Mouse (Mus musculus) layer of hippocampus, adult 9-11 months (tissue): ENCODE measurements at regions not wholly inside any gene's neighbourhood (a gene's known extent, or its start where the extent isn't known, plus 50 kb on each side); places are given as distances from the start of the nearest gene placed in this dataset.

Experiments
- DNase-seq: peaks from one replicate; pipeline ENCODE4 v3.0.0; 2022

DNA sequence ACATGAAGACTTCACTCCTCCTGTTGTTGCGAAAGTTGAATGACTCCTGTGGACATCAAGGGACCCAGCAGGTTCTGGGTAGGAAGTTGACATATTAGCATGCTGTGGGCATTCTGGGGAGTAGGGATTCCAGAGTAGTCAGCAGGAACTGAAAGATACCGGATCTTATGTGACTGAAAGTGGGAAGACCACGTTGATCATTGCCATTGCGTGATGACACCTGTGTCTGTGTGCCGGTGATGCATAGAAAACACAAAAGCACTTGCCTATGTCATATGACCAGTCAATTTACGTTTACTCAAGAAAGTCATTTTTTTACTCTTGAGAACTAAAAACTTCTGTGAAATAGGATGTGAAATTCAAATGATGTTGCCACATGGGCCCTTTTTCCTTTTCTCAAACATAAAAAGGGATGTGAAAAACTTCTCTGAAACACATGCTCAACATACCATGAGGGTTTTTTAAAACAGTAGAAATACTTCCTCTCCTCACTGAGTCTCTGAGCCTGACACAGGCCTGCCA lies 176.8 kb upstream of the Ahr start:
- DNase-seq = no peak

- DNase-seq = no peak
These were observed 175.5 kb upstream of the Ahr start for GRCm38 (mm10) chr12:35710323-35710722.

DNA sequence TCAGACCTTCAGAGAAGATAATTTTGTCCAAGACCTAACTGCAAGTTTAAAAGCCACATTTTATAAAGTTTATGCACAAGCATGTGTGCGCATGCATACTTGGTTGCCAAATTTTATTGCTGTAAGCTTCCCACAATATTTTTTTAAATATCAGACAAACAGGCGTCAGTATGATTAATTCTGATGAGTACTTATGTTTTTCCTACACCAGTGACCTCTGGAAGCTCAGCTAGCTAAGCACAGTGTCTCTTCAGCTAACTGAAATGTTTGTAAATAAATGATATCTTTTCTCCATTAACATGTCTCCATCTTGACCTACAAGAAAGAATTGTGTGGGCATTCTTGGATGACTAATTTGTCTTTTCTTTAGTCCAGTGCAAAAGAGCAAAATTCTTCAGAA lies 168.6 kb upstream of the Ahr start:
- DNase-seq = no peak

GRCm38 (mm10) chr12:35702674-35703073 lies 167.8 kb upstream of the Ahr start:
- no peak for DNase-seq

DNA sequence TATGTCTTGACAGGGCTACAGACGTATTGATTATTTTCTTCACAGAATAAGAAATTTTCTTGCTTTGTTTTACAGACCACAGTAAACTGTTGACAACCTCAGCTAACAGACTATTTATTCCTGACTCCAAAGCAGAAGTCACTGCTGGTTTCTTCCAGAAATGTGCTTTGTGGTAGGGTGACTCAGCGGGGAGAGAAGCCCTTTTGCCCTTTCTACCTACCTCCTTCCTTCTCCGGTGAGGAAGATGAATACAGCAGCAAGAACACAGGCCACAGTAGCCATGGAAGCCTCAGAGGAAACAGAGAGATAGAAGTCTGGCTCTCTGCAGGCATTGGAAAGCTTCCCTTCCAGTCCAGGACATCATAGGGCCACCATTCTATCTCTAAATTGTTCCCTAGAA lies 159.4 kb upstream of the Ahr start:
- DNase-seq = no peak

DNA sequence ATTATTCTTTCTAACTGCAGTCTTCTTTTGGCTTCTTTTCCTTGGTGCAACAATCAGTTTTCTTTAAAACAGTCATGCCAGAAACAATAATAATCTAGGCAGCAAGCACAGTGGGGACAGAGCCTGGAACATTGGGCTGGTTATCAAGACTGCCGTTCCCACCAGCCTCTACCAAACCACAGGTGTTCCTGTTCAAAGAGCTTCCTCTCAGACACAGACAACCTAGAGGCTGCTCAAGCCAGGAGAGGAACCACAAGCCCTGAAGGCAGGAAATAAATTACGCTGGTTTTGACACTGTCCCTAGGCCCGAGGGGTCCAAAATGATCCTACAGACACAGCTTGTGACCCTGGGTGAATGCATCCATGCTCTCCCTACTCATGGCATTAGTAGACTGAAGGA lies 156.1 kb upstream of the Ahr start:
- no peak for DNase-seq

DNA sequence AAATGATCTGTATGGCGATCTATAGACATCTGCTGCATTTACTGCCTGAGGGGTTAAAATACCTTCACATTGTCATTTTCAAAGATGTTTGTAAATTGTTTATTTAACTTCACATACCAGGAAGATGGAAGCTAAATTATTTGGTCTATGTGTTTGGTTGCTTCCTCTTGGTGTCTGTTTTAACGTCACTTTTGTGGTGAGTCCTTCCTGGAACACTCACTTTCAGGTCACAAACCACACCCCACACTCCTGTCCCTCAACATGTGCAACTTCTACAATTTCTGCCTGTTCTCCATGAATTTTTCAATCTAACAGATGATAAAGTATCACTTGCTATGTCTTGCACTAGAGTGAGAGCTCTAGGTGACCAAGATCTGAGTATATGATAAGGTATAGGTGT lies 151.4 kb upstream of the Ahr start:
- DNase-seq = no peak

- peak; percentile 25 for DNase-seq
These were observed 150.4 kb upstream of the Ahr start for GRCm38 (mm10) chr12:35685189-35685588.

DNA sequence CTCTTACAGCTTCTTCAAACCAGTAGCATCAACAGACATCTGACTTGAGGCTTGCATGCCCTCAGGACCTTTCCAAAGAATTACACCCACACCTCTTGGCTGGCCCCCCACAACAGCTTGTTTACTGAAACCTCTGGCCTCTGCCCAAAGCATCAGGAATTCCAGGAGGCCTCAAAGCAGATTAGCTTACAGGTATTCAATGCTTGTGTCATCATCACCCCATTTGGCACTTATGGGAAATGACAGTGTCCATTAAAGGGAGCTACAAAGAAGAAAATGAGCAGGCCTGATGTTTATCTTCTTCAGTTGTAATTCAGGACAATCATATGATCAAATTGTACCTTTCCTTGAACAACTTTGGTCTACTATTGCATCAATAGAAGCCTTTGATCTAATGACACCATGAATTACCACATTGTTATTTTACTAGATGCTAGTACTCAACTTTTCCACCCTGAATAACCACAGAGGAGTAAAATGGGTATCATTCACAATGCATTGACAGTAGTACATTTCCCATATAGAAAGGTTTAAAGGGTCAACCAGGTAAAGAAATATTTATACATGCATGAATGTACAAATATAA lies 147.1 kb upstream of the Ahr start:
- DNase-seq = no peak

- no peak for DNase-seq
These were observed 145.1 kb upstream of the Ahr start for GRCm38 (mm10) chr12:35679903-35680302.

DNA sequence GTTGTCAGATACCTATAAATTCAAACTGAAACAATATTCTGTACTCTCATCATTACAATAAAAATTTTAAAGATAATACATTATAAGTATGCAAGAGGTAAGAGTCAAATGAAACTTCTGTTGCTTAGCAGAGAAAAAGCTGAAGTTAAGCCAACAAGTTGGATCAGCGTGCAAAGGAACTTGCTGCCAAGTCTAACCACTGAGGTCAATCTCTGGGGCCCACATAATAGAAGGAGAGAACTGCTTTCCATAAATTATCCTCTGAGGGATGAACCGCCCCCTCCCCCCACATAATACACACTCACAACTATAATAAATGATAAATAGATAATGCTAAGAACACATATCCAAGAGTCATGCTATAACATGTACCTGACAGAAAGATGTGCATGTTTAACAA lies 144.2 kb upstream of the Ahr start:
- DNase-seq = no peak

GRCm38 (mm10) chr12:35674487-35674886 lies 139.6 kb upstream of the Ahr start:
- peak; percentile 78 for DNase-seq

DNA sequence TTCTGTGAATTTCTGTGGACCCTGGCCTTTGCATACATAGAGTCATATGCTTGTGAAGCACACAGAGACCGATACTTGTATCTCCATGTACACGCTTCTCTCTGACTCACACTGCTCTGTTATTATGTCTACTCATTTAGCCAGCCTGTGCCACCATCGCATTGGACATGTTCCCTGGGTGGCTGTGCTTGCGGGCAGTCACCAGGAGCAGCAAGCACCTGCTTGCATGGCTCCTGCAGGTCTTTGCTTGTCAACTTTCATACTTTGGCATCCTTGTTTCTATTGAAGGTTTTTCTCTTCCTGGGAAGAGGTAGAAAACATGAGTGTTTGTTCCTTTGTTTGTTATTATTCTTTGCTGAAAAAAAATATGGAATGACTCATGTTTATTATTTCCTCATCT lies 136.1 kb upstream of the Ahr start:
- no peak for DNase-seq

DNA sequence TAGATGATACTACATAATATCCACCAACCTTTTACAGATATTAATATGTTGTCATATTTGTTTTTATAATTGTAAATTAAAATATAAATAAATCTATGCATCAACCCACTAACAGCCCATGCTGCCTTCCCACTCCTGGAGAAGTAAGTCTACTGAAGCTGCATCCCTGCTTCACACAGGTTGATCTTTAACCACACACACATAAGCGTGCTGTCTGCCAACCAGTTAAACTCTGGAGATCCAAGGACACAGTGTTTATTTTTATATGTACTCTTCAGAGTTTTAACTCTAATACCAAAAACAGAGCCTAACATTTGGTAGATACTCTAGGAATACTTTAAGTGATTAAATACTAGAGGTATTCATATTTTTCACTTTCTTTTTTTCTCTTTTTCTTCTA lies 133.9 kb upstream of the Ahr start:
- DNase-seq = no peak

GRCm38 (mm10) chr12:35667705-35668104 lies 132.9 kb upstream of the Ahr start:
- no peak for DNase-seq

- no peak for DNase-seq
These were observed 132.4 kb upstream of the Ahr start for GRCm38 (mm10) chr12:35667218-35667617.

DNA sequence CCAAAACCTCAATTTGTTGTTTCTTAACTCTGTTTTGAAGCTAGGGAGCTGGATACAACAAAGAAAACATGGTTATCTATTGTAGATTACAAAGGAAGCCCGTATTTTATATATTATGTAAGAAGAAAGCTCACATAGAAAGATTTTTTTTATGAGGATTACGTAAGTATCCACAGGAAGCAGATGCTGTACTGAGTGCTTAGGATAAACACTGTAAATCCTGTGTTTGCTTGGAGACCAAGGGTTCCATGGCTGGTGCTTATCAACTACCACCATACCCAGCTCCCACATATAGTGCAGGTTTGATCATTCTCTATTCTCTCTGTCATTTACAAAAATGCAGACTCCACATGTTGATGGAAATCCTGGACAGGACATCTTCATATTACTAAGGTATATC lies 131.2 kb upstream of the Ahr start:
- DNase-seq = no peak

DNA sequence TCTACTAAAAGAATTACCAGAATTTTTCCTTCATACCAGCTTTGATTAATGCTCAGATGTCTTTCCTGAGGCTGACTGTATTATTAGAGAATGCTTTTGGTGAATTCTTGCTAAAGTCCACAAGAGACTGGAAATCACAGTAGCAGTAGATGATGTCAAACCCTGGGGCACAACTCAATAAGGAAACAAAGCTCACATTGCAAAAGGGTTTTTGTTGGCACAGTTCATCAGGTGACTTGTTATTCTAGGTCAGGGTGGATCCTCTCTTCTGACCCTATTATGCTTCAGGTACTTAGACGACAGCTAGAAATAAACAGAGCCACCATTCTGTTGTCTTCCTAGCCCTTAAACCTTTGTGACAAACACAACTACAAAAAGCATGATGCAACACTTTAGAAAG lies 128.2 kb upstream of the Ahr start:
- DNase-seq = no peak

GRCm38 (mm10) chr12:35656563-35656962 lies 121.7 kb upstream of the Ahr start:
- no peak for DNase-seq

DNA sequence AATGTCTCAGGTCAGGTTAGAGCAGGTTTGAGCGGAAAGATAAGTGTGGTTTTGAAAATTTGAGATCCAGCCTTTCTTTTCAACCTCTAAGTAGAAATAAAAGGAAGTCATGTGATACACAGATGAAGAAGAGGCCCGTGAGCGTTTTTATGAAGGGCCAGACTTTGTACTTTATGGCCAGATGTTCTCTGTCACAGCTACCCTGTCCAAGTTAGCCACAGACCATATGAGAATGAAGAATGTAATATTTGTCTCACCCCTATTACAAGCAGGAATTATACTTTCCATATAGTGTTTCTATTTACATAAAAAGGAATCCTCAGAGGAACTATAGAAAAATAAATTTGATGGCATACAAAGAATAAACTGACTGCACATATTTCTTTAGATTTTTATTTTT lies 114.9 kb upstream of the Ahr start:
- no peak for DNase-seq

DNA sequence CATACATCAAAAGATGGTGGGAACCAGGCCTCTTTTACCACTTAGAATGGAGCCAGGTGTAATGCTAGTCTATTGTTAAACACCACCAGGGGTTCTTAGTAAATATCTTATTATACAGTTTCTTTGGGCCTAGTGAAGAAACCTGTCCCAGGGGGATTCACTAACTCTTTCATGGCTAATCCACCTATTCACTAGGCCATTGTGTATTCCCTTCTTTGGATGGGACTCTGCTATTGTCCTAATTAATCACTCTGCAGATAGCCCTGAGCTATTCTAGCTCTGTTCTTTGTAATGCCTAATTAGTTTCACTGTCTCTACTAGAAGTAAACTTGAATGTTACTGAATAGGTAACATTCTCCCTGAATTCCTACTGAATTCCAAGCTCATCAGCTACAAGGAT lies 107.6 kb upstream of the Ahr start:
- DNase-seq = no peak

DNA sequence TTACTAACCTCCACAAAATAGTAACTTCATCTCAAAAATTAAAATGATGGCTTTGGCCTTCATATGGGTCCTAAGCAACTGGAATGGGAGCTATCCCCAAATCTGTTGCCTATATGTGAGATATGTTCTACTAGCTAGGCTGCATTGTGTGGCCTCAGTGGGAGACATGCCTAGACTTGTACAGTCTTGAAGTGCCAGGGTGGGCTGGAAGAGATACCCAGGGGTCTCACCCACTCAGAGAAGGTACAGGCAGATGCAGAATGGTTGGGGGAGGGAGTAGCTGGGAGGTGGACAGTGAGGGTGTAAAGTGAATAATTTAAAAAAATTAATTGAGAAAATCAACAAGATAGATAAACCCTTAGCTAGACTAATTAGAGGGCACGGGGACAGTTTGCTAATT lies 106.9 kb upstream of the Ahr start:
- DNase-seq = no peak

GRCm38 (mm10) chr12:35640911-35641345 lies 106.1 kb upstream of the Ahr start:
- no peak for DNase-seq

DNA sequence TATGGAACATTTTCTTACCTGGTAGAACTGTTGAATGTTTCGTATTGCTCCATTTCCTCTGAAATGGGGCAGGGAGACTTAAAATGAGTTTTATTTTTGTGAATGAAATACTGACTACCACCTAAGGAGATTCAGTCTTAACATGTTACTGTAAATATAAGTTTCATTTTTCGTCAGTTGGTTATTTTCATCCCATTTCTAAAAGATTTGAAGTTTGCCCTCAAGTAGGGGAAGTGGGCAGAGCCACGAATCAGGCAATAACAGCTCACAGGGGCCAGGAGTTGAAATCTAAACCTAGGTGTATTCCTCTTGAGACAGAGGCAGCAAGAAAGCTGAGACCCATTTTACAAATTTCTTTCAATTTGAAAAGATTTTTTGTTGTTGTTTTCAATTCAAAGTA lies 88.6 kb upstream of the Ahr start:
- DNase-seq = no peak

GRCm38 (mm10) chr12:35614885-35615284 lies 80.0 kb upstream of the Ahr start:
- no peak for DNase-seq

GRCm38 (mm10) chr12:35607652-35608051 lies 72.8 kb upstream of the Ahr start:
- DNase-seq = no peak
